Mouse (Mus musculus): ENCODE measurements around the gene Coa5.

- TF ChIP-seq CTCF (IDR thresholded peaks at IDR 0.05; ENCODE audit: borderline replicate concordance, extremely low read depth, insufficient read depth, insufficient read length), result no peak
- no peak for TF ChIP-seq POLR2A (IDR thresholded peaks at IDR 0.05; ENCODE audit: borderline replicate concordance, extremely low read depth, insufficient read depth, insufficient read length, poor library complexity, severe bottlenecking)
Measured at GRCm38 (mm10) chr1:37393174-37393573, 36.7 kb downstream of the Coa5 start.
